Mouse (Mus musculus): ENCODE measurements around the gene Tnfsf4. TPM values are rescaled to one million over a fixed set of nuclear protein-coding genes. Genes with fewer than 3 reads are reported as not detected.
A peak's percentile ranks its signal among the peaks of the same experiment; 100 is the strongest.

The Tnfsf4 gene
- polyA plus RNA-seq (2017; shearing (Covaris generic)), result 1 to 10 TPM in 1 of 2 experiments, under 1 TPM in 1; 0.35 to 1.3 TPM

DNA sequence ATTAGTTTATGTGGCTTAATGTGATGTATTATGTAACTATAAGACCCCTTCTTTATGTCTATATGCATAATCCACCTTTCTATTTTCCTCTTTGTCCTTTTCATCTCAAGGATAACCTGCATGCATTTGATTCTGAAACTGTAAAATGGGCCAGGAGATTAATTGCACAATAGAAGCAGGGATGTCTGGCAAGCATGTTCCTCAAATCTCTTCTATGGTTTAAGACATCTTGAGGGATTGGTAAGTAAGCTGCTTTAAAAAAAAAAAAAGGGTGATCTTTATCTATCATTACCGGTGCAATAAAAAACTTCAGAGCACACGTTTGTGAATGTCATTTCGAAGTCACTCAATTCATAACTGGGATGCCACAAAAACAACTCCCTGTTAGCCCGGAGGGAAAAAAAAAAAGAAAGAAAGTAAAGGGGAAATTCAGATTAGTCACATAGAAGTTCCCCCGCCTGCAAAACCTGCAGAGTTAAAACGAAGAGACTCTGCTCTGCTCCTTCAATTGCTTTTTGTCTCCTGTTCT is at the start of gene Tnfsf4:
Gene Tnfsf4, plus strand, starts transcription at position 479 of the 529 bp plus-strand sequence.
- ATAC-seq, result peak; percentile 28

DNA sequence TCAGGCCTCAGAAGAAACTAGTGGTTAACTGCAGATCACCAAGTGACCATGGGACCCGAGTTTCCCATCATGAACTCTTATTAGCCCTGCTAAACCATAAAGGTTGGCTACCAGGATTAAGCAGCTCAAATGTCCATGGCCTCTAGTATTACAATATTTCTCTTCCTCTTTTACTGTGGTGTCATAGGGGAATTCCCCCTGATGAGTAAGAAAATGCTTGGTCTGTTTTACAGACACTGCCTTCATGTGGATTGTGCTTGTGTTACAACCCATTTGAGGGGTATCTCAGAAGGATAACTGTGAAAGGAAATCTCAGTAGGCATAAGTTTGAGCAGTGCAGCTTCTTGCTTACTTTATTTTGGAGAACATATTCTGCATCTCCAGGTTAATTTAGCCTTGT is 44.2 kb upstream of the Tnfsf4 start:
- peak; percentile 77 for ATAC-seq

- no peak for ATAC-seq
These were observed 30.2 kb upstream of the Tnfsf4 start for GRCm38 (mm10) chr1:161365006-161365405.

GRCm38 (mm10) chr1:161371919-161372318 is 23.3 kb upstream of the Tnfsf4 start:
- ATAC-seq, result no peak

DNA sequence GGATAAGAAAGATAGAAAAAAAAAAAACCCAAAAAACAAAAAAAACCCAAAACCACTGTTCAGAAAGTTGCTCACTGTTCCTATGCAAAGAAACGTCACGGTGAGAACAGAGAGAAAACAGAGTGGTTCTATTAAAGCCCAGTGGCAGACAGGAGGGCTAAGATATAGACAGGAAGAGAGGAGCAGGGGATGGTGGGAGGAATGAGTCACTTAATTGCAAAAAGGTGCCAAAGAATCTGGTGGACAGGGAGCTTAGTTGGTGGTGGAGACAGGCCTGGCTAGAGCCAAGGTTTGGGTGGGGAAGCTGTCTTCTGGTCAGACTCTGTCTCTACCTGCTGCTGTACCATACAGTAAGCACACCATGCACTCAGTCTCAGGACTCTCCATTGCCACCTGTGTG is 19.3 kb upstream of the Tnfsf4 start:
- peak; percentile 38 for ATAC-seq

GRCm38 (mm10) chr1:161378571-161378970 is 16.6 kb upstream of the Tnfsf4 start:
- ATAC-seq, result peak; percentile 68

- no peak for ATAC-seq
These were observed 15.4 kb upstream of the Tnfsf4 start for GRCm38 (mm10) chr1:161379685-161380424.

DNA sequence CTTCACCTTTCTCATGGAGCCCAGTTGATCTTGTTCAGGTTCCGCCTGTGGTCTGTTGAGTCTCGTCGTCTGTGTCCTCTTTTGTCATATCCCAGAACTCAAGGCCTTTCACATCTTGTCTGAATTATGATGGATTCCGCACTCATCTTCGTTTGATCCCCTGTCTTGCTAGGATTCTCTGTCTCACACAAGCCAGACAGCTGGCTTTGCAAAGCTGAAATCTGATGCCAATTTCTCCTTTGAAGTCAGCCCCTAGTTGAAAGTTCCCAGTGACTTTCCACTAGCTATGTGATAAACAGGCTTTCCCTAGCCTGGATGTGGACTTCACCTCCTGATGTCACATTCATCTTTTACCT is 14.8 kb upstream of the Tnfsf4 start:
- ATAC-seq, result no peak

DNA sequence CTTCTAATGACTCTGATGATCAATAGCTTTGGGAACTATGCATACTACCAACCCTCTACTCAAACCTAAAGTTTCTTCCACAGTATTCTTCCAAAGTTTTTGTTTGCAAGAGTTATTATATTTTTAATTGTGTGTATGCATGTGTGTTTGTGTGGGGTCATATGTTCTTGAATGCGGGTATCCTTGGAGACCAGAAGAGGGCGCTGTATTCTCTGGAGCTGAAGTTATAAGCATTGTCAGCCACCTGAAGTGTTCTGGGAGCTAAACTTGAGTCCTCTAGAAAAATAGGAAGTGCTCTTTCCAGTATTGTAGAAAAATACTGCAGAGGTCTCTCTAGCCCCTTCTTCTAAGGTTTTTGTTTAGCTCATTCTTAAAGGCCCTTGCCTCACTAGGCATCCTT is 5.1 kb upstream of the Tnfsf4 start:
- no peak for ATAC-seq

GRCm38 (mm10) chr1:161392906-161393305 is 2.3 kb upstream of the Tnfsf4 start:
- no peak for ATAC-seq

DNA sequence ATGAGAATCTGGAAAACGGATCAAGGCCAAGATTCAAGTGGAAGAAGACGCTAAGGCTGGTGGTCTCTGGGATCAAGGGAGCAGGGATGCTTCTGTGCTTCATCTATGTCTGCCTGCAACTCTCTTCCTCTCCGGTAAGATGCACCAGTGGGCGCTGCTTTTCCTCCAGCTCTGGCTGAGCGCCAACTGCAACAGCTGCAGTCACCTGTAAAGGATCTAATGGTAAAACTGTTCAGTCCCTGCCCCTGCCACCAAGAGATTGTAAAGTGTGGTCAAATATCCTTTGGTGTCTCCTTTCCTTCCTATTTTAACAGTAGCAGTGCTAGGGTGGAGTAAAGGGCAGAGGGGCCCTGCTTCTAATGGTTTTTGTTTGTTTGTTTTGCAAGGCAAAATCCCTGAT is 401 bp downstream of the Tnfsf4 start:
- ATAC-seq, result peak; percentile 45

DNA sequence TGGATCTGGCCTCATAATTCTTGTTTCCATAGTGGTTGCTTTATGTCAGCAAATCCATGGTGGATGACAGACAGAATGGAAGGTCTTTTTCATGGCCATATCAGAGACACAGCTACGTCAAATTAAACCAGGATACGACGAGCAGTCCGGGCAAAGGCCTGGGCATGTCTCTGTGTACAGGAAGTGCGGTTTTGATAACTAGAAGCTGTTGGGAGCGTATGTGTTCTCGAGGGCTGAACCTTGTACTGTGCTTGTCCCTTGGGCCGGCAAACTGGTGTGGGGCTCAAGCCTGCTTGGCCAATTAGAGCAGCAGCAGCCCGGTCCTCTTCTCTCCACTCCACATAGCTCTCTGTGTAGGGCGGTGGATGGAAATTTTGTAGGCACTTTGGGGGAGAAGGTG is 1.1 kb downstream of the Tnfsf4 start:
- peak; percentile 83 for ATAC-seq

- ATAC-seq, result peak; percentile 25
These were observed 4.9 kb downstream of the Tnfsf4 start for GRCm38 (mm10) chr1:161400126-161400525.

GRCm38 (mm10) chr1:161403061-161403460 is 7.9 kb downstream of the Tnfsf4 start:
- ATAC-seq, result no peak

DNA sequence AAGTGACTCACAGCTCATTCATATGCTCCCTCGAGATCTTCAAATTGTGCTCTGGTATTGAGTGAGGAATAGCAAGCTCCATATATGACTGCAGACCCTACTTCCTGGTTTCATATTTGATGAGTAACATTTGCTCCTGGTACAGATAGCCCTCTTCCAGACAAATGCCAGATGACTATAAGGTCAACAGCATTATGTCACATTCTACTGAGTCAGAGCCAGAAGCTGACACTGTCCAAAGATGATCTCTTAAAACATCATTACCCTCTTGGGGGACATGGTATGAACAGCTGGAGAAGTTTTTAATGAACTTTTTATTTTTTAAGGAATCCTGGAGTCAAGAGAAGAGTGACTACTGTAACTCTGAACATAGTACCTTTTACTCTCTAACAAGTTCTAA is 11.3 kb downstream of the Tnfsf4 start:
- no peak for ATAC-seq

GRCm38 (mm10) chr1:161419926-161420325 is 24.7 kb downstream of the Tnfsf4 start:
- ATAC-seq, result no peak

GRCm38 (mm10) chr1:161420646-161421045 is 25.4 kb downstream of the Tnfsf4 start:
- no peak for ATAC-seq

DNA sequence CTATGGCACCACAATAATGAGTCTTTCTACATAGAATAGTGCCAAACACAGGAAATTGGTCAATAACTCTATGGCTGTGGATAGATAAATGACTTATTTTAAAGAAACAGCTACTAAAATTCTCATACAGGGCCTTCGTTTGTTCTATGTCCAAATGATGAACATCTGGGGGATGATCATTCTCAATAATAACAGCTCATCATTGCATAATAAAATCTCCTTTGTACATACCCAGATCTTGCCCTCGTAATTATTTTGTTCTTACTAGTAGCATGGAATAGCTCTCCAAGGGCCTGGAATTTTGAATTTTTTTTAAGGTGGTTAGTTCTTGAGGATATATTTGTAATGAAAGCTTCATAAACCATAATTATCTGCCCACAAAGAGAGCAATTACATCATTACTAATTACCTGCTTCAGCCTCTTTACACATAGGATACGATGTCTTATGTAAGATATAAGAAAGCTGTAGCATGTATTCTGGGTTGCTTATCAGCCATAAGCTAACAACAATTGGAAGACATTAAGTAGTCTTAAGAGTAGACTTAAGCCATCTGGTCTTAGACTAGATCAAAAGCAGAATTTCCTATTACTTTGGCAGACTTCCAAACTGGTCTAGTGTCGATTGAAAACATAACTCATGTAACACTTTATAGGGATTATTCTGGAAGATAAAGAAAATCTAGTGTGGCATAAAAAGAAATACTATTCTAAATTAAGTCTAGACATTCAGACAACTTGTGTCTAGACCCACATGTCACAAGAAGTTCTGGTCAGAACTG is 31.3 kb downstream of the Tnfsf4 start:
- ATAC-seq, result no peak

DNA sequence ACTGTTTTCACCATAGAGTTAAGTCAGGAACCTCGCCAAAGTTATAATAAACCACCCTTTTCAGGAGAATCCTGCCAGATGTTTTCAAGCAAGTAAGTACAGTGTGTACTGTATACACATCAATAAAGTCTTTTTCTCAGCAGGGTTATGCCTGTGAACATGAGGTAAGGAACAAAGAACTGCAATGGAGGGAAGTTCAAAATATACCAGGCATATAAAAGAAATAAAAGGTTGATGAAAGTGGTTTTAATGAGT is 31.8 kb downstream of the Tnfsf4 start:
- ATAC-seq, result no peak

DNA sequence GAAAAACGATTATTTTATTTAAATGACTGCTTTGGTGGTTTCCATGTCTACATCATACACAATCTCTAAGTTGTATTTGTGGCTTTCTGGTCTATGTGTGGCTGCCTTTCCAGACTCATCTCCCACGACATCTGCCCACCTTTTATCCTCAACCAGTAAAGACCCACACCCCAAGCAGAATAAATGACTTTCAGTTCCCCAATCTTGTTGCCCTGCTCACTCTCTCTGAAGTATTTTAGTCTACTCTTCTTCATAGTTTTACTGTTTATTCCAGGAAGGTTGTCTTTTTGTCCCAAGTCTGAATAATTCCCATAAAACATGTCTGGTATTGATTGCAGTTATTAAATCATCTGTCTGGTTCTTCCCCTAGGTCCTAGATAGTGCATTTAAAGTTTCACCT is 40.6 kb downstream of the Tnfsf4 start:
- ATAC-seq, result no peak

GRCm38 (mm10) chr1:161436503-161436902 is 41.3 kb downstream of the Tnfsf4 start:
- no peak for ATAC-seq

GRCm38 (mm10) chr1:161444858-161445257 is 49.6 kb downstream of the Tnfsf4 start:
- no peak for ATAC-seq

DNA sequence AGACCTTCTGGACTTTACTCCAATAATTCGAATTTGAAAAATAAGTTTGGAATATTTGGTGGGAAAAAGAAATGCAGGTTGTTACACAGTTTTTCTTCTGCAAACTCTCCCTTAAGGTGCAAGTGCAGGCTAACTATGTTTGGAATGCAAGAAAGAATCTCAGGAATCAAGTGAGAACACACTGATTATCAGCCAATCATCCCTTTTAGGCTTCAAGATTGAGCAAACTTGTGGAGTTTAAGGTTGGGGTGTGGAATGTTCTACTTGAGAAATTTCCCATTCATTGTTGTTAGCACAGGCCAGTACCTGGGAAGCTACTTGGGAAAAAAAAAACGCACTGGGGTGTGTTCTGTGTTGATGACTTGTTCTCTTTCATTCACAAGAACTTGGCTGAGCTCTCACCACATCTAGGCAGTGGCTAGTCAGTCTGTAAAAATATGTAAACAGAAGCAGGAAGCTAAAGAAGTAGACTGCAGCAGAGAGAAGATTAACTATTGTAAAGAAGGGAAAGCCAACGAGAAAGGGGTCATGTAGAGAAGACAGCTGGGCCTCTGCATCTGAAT is 56.6 kb downstream of the Tnfsf4 start:
- no peak for ATAC-seq

- no peak for ATAC-seq
These were observed 57.0 kb downstream of the Tnfsf4 start for GRCm38 (mm10) chr1:161452250-161452649.
